Mouse (Mus musculus): ENCODE measurements around the gene Tcf3. TPM values are rescaled to one million over a fixed set of nuclear protein-coding genes. Genes with fewer than 3 reads are reported as not detected.

Tcf3 gene
- 15.8 TPM for polyA plus RNA-seq (2017; shearing (Covaris generic))

DNA sequence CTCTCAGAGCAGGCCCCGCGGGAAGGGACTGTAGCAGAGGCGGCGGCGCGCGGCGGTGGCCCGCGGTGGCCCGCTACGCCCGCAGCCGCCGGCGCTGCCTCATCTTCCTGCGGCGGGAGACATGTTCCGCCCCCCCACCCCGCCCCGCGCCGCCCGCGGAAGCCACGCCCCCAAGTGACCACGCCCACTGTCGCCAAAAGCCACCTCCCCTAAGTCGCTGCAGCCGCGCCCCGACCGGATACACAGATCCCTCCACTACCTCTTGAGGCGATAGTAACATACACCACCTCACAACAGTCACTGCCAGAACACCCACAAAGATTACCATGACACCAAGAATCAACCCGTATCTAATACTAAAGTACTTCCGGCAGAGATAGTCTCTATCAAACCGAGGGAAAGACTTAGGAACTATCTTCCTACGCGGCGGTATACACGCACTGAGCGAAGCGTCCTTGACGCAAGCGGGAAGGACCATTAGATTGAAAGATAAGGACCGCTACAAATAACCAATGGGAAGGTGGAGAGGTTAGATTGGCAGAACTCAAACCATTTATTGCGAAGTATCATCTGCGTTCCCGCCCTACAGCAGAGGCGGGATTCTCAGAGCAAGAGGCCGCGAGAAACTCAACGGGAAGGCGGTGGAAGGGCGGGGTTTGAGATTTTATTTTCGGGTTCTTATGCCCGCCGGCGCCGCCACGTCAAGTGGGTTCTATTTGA is at the start of gene Tcf3:
Gene Tcf3 (minus strand): TSS at position 135 of the 720 bp plus-strand sequence.

GRCm38 (mm10) chr10:80406684-80407501 is 26.6 kb downstream of the Tcf3 start, which contains the start of gene Uqcr11:
Gene Uqcr11 (minus strand): TSS chr10:80406830.

DNA sequence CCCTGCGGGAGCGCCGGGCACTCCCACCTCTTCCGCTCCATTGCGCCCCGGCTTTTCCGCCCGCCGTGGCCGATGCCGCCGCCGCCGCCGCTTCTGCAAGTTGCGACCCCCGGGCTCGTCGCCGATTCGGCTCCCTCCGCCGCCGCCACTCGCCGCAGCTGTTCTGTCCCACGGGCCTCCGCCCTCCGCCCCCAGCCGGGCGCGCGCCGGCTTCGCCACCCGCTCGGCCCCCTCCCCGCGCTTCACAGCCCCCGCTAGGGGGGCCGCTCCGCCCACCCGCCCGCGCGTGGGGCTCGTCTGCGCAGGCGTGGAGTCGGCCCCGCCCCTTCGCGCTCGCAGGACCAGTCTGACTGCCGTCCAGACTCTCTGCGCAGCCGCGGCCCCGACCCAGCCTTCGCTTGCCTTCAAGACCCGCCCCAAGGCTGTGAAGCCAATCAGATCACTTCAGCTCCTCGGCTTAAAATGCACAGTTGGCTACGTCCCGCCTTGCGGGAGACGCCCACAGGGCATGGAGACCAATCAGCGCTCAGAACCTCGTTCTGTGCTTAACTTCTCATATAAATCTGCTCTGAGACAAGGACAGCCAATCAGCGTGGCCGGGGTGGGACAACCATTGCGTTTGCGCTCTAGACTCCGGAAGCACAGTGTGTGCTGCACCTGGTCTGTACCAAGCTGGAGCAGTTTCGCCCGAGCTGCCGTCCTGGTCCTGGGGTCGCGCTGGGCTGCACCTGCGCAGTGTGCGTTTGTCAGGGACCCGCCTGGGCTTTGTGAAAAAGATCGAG is 34.1 kb downstream of the Tcf3 start, which contains the start of gene Mbd3:
Gene Mbd3 (minus strand): TSS at position 360 of the 782 bp plus-strand sequence.

GRCm38 (mm10) chr10:80387522-80387959 is 45.9 kb downstream of the Tcf3 start, which contains the start of gene Mex3d:
Gene Mex3d (minus strand): TSS chr10:80387659.

Other genes starting within 250 kb of the Tcf3 start
- gene Mum1, start 207.2 kb downstream of the Tcf3 start, polyA plus RNA-seq (2017; shearing (Covaris generic)), result 130 TPM
- gene Ndufs7, start 184.5 kb downstream of the Tcf3 start, polyA plus RNA-seq (2017; shearing (Covaris generic)), result 347 TPM
- 1.8 TPM for gene Gamt, start 172.6 kb downstream of the Tcf3 start, polyA plus RNA-seq (2017; shearing (Covaris generic))
- gene Dazap1, start 172.2 kb downstream of the Tcf3 start, polyA plus RNA-seq (2017; shearing (Covaris generic)), result 40.9 TPM
- gene Rps15, start 141.2 kb downstream of the Tcf3 start, polyA plus RNA-seq (2017; shearing (Covaris generic)), result 1,130 TPM
- gene Apc2, start 137.7 kb downstream of the Tcf3 start, polyA plus RNA-seq (2017; shearing (Covaris generic)), result 0.33 TPM
- 91.4 TPM for gene 2310011J03Rik, start 113.1 kb downstream of the Tcf3 start, polyA plus RNA-seq (2017; shearing (Covaris generic))
- gene Pcsk4, start 104.1 kb downstream of the Tcf3 start, polyA plus RNA-seq (2017; shearing (Covaris generic)), result 26.0 TPM
- gene Reep6, start 103.7 kb downstream of the Tcf3 start, polyA plus RNA-seq (2017; shearing (Covaris generic)), result not detected
- gene Adamtsl5, start 85.2 kb downstream of the Tcf3 start, polyA plus RNA-seq (2017; shearing (Covaris generic)), result not detected
- not detected for gene Plk5, start 77.2 kb downstream of the Tcf3 start, polyA plus RNA-seq (2017; shearing (Covaris generic))
- gene Mex3d, start 46.0 kb downstream of the Tcf3 start, polyA plus RNA-seq (2017; shearing (Covaris generic)), result 0.21 TPM
- 25.0 TPM for gene Mbd3, start 34.1 kb downstream of the Tcf3 start, polyA plus RNA-seq (2017; shearing (Covaris generic))
- 318 TPM for gene Uqcr11, start 26.8 kb downstream of the Tcf3 start, polyA plus RNA-seq (2017; shearing (Covaris generic))
- gene Onecut3, start 61.2 kb upstream of the Tcf3 start, polyA plus RNA-seq (2017; shearing (Covaris generic)), result not detected
- gene Atp8b3, start 105.5 kb upstream of the Tcf3 start, polyA plus RNA-seq (2017; shearing (Covaris generic)), result not detected
- 38.4 TPM for gene Rexo1, start 127.9 kb upstream of the Tcf3 start, polyA plus RNA-seq (2017; shearing (Covaris generic))
- 0.87 TPM for gene Klf16, start 143.7 kb upstream of the Tcf3 start, polyA plus RNA-seq (2017; shearing (Covaris generic))
- gene Abhd17a, start 156.7 kb upstream of the Tcf3 start, polyA plus RNA-seq (2017; shearing (Covaris generic)), result 23.8 TPM
- gene Scamp4, start 169.2 kb upstream of the Tcf3 start, polyA plus RNA-seq (2017; shearing (Covaris generic)), result 128 TPM
- 5.2 TPM for gene Adat3, start 169.2 kb upstream of the Tcf3 start, polyA plus RNA-seq (2017; shearing (Covaris generic))
- gene Gm49322, start 172.4 kb upstream of the Tcf3 start, polyA plus RNA-seq (2017; shearing (Covaris generic)), result 6.8 TPM
- gene Csnk1g2, start 189.2 kb upstream of the Tcf3 start, polyA plus RNA-seq (2017; shearing (Covaris generic)), result 9.4 TPM
- 4.2 TPM for gene Btbd2, start 223.4 kb upstream of the Tcf3 start, polyA plus RNA-seq (2017; shearing (Covaris generic))
- 15.4 TPM for gene Mknk2, start 244.5 kb upstream of the Tcf3 start, polyA plus RNA-seq (2017; shearing (Covaris generic))